ENCODE assay signal across 22 mouse cellular contexts in genomic region chr19:29121394-29121793, GRCm38 (mm10).
"Had no signal": no experiment of that assay in that cellular context is flagged by ENCODE, and none has a peak within 500 bp of the region (broad histone marks: within the 10 kb centered on the region; RNA-seq: fewer than 3 reads in every experiment).

No protein-coding gene starts in this region.

- H3K4me3 ChIP-seq: layer of hippocampus, adult 2 months; limb, embryonic 10.5 days; limb, embryonic 13.5 days; liver, embryonic 12.5 days; liver, embryonic 15.5 days; lung, embryonic 15.5 days; megakaryocyte, embryonic 14.5 days; midbrain, embryonic 10.5 days; midbrain, embryonic 13.5 days; myocyte; neural tube, embryonic 13.5 days had no signal

- H3K9ac ChIP-seq: limb, embryonic 13.5 days; liver, embryonic 12.5 days; liver, embryonic 15.5 days; lung, embryonic 15.5 days; midbrain, embryonic 13.5 days; neural tube, embryonic 13.5 days had no signal

- H3K4me2 ChIP-seq: limb, embryonic 13.5 days; liver, embryonic 12.5 days; liver, embryonic 15.5 days; lung, embryonic 15.5 days; midbrain, embryonic 13.5 days; neural tube, embryonic 13.5 days had no signal

- H3K27ac ChIP-seq: layer of hippocampus, adult 2 months; limb, embryonic 10.5 days; limb, embryonic 13.5 days; liver, embryonic 12.5 days; liver, embryonic 15.5 days; lung, embryonic 15.5 days; midbrain, embryonic 10.5 days; midbrain, embryonic 13.5 days; neural tube, embryonic 13.5 days had no signal

- H3K9me3 ChIP-seq: limb, embryonic 10.5 days; limb, embryonic 13.5 days; liver, embryonic 12.5 days; liver, embryonic 15.5 days; lung, embryonic 15.5 days; megakaryocyte, embryonic 14.5 days; midbrain, embryonic 10.5 days; midbrain, embryonic 13.5 days; neural tube, embryonic 13.5 days had no signal

- ATAC-seq: intestine, embryonic 16.5 days; liver, embryonic 12.5 days; midbrain, embryonic 13.5 days; midbrain, embryonic 16.5 days had no signal

- H3K27me3 ChIP-seq: limb, embryonic 13.5 days; liver, embryonic 12.5 days; liver, embryonic 15.5 days; lung, embryonic 15.5 days; megakaryocyte, embryonic 14.5 days; midbrain, embryonic 13.5 days; neural tube, embryonic 13.5 days had no signal

- H3K4me1 ChIP-seq: limb, embryonic 10.5 days; limb, embryonic 13.5 days; liver, embryonic 12.5 days; lung, embryonic 15.5 days; midbrain, embryonic 10.5 days; midbrain, embryonic 13.5 days; neural tube, embryonic 13.5 days had no signal

- DNase-seq: layer of hippocampus, adult 9-11 months; liver; lung, adult 18-20 months; lung, postnatal 10 days; lung, postnatal 36 days; retina, postnatal 1 day; right cerebral cortex, postnatal 25 days; thymus, adult 18-20 months; thymus, postnatal 36 days had no signal
